Mouse (Mus musculus): ENCODE measurements around the gene Bcas3.

GRCm38 (mm10) chr11:85837648-85838423 lies 484.9 kb downstream of the Bcas3 start:
- TF ChIP-seq POLR2A (IDR thresholded peaks at IDR 0.05; ENCODE audit: insufficient read depth, low read length) (no peak), CTCF (IDR thresholded peaks at IDR 0.05; ENCODE audit: low read depth, low read length) (no peak), EP300 (IDR thresholded peaks at IDR 0.05; ENCODE audit: insufficient read depth, low read depth, low read length) (no peak)
